Mouse (Mus musculus): Measurements from ENCODE around the gene Fgfr2.

The Fgfr2 gene

DNA sequence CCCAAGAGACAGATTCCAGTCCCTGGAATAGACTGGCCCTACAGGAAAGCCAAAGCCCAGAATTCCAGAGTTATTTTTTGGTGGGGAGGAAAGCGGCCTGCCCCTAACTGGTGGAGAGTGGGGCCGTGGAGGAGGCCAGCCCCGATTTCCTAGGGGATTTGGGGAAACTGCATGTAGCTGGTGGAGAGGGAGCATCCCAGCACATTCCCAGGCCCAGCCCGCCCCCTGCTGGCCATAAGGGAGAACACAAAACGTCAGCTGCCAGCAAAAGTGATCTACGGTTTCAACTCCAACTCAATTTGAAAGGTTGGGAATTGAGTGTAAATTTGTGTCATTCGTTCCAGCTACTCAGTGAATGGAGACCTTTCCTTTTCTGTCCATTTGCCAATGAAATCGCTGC is 909.7 kb downstream of the Fgfr2 start:
- DNase-seq (ENCODE audit: low read depth), result peak; percentile 75

DNA sequence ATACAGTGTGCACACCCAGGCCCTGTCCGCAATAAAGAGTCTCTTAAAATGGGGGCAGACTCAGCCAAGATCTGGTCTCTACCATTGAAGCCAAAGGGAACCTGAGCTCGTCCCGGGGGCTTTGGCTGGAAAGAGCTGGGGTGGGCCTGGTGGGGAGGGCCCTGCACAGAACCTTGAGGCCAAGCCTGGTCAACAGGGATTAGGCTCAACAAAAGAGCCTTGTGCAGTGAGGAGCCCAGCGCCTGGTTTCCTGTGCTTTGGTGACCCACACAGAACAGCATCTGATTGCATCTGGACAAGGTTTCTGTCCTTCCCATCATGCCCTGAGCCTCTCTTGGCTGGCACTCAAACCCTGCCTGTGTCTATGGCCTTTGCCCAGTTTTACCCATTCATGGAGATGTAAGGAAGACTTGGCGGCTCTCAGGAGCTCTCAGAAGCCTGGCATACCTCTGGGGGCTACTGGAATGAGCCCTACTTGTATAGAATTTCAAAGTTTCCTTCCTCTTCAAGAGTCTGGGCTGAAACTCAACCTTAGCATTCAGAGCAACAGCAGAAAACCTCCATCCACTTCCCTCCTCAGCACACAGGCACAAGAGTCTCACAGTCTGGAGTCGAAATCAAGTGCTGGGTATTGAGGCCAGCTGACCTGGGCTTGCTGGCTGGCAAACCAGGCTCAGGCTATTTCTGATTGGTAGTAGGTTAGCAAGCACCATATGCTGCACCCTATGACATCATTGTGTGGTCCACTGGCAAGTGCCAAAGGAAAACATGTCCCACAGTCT is 911.0 kb downstream of the Fgfr2 start:
- no peak for DNase-seq (ENCODE audit: low read depth)

DNA sequence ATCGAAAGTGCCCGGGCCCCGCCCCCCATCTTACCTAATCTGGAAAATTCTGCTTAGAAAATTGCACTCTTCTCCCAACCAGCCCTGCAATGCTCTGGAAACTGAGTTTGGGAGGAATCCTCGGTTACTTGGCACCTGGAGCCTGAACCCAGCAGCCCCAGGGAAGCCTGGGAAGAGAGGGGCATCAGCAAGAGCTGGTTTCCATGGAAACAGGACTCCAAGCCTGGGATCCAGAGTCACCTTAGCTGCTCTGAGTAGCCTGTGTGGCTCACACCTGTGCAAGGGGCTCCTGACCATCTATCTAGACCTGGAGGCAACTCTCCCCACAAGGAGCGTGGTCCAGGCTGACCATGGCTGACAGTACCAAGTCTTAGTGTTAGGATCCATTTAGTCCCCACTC is 912.5 kb downstream of the Fgfr2 start:
- no peak for DNase-seq (ENCODE audit: low read depth)

DNA sequence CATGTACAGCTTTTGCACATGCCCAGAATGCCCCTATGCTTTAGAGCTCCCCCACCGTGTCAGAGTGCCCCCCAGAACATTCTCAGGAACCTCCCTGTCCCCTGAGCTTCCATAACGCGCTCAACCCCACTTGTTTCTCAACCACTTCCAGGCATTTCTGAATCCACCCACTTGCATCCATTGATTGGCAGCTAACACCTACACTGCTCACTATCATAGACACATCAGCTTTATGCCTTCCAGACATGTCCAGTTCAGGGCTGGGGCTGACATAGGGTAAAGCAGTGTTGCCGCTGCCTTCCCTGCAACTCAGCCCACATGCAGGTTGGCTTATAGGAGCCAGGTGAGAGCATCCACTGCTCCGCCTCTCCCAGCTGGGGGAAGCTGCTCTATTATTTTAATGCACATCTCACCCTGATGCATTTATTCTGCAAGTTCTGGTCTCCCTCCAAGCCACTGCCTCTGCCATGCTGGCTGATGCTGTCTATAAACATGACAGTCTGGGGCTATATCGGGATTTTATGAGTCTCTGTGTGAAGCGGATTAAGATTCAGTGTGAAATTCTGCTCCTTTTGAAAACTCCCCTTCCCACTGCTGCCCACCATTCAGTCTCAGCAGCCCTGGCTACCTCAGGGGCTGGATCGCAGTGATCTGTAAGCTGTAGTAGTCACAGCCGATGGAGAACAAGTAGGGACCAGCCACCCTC is 914.1 kb downstream of the Fgfr2 start:
- DNase-seq (ENCODE audit: low read depth), result no peak

DNA sequence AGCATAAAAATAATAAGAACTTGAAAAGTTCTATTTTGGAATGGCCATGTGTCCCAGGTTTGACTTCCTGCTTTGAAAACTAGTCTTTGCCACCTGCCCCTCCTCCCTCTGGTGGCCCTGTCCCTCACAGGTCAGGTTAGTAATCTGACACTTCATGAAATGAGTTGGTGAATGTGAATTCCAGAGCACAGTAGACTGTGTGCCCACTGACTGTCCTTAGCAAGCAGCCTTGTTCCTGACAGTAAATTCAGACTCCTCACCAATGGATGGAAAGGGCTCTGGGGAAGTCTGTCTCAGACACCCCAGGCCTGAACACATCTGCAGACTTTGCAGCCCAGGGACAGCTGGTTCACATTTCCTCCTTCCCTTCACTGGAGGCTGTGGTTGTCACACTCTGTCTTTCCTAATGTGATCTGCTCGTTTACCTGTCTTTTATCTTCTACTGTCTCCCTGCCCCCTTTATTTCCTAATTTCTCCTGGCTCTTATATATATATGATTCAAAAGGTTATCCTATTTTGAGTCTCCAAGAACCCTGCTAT is 919.0 kb downstream of the Fgfr2 start:
- no peak for DNase-seq (ENCODE audit: low read depth)

DNA sequence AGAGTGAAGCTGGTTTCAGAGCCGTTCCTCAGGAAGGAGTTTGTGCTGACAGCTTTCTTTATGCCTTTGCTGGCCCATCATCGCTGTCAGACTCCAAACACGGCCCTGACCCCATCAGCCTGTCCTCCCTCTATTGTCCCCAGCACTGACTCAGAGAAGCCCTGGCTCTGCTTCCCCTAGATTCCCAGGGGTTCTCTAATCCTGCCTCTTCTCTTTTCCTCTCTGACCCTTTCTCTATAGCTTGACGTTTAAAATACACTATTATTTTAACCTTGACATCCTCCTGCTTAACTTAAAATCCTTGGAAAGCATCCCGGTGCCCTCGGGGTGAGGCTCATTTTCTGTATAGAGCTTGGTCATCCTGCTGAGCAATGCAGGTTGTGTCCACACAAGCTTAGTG is 923.5 kb downstream of the Fgfr2 start:
- no peak for DNase-seq (ENCODE audit: low read depth)

DNA sequence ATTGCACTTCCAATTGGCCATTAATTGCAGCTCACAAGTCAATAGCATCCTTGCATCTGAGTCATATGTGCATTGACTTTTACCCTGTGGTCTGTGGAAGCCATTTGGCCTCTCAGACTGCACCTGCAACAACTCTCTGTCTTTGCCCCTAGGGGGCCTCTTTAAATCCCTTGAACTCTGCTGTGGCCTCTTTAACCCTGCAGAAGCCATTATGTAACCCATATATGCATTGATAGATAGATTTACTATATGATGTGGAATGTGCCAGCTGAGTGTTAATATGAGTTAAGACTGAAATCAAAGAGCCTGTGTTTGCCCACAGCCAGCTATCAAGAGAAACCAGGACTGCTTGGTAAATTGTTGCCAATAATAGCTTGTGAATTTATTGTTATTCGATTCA is 924.3 kb downstream of the Fgfr2 start:
- no peak for DNase-seq (ENCODE audit: low read depth)

DNA sequence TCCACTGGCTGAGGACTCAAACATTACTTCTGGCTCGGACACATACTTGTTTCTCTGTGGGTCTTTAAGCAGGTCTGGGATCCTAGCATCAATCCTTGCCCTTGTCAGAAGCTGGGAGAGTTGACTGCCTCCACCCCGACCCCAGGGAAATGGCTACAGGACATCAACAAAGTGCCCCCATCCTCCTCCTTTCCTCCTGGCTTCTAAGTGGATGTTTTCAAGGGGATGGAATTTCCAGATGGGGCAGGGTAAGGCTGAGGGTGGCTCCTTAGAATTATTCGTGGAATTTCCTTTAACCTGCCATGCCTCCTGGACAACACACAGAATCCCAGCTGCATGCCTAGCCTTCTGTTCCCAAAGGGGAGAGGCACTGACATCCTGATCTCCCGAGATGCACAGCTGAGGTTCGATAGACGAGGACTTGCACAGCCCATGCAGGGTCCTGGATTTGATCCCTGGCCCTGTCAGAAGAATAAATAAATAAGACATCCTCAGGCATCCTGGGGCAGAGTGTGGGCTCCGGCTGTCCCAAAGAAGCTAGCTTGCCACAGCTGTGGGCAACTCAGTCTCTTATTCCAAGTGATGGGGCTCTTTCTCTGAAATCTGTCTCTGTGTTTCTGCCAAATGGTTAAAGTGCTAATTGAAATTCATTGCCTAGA is 925.2 kb downstream of the Fgfr2 start:
- DNase-seq (ENCODE audit: low read depth), result no peak

DNA sequence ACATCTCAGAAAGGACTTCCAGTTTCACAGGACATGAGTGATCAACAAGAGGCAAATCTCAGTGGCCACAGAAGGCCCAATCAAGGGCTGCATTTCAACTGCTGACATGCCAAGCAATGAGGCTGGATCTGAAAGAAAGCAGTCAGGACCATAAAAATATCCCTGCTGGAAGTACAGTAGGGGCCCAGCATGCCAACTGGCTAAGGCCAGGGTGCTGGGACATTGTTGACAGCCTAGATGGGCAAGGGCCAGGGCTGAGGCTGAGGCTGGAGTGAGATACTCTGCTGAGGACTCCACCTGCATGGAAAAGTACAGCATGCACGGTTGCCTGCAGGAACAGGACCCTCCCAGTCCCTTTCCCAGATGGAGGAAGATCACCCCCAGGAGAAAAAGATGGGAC is 926.6 kb downstream of the Fgfr2 start:
- no peak for DNase-seq (ENCODE audit: low read depth)

DNA sequence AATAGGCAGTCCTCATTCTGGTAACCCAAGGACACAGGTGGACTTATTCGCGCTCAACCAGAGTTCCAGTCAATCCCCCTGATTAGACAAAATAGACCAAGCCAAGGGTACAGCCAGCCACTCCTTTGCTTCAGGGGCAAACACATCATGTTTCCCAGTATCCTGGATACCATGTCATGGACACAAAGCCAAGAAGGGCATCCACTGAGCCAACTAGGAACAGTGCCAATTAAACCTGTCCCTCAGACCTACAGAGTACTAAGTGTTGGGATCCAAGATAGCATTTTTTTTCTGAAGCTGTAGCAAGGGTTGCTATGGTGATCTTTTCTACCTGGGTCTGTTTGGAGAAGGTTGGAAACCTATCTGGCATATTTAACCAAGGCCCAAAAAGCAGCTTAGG is 929.5 kb downstream of the Fgfr2 start:
- no peak for DNase-seq (ENCODE audit: low read depth)

DNA sequence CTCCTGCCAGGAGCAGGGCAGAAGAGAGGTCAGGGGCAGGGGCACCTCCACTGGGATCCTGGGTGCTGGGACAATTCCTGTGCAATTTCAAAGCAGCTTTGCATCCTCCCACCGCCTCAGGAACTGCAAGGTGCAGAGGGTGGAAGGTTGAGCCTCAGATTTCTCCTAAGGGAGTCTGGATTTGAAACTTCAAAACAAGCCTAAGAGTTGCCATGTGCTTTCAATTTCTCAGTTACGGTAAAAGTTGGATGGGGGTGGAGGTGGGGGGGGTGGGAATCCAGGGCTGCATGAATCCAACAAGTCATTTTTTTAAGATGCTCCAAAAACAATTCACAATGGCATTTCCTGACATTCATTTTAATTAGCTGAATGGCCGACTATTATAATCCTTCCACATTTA is 935.7 kb downstream of the Fgfr2 start:
- no peak for DNase-seq (ENCODE audit: low read depth)

DNA sequence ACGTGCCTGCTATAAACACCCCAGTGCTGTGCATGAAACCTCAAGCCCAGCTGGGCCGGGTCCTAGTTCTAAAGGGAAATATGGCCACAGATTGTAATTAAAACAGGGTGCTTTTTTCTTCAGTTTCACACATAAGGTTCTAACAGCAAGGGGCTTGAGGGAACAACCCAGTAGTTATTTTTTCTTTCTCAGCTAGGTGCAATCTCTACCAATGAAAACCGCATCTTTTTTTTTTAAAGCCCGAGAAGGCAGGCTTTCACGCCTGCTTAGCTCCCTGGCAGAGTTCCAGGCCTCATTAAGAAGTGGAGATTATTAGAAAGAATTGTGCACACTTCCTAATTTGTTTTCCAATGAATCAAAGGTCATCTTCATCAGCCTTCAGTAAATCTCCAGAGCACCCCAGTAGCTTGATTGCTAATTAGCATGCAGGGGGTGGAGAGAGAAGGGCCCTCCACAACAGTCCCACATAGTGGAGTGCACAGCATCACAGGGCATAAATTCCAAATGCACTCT is 939.2 kb downstream of the Fgfr2 start:
- DNase-seq (ENCODE audit: low read depth), result no peak

DNA sequence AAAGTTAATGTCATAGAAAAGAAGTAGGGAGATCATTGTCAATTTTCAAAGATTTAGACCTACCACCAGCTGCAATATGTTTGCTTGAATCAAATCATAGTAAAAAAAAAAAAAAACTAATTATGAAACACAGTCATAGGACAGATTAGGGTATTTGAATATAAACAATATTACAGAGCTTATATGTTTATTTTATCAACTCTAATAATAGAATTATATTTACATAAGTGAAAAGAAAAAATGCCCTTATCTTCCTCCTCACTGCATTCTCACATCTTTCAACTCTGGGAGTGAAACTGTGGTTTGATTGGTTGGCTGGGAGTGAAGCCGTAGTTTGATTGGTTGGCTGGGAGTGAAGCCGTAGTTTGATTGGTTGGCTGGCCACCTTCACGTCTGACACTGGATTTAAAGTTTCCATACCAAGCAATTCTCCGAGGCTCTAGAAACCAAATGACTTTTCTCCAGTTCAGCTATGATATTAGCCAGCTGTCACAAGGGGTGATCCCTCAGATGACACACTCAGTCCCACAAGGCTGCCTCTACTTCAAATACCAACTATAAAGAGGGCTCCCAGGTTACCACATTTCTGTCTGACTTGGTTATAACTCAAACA is 941.5 kb downstream of the Fgfr2 start:
- no peak for DNase-seq (ENCODE audit: low read depth)

DNA sequence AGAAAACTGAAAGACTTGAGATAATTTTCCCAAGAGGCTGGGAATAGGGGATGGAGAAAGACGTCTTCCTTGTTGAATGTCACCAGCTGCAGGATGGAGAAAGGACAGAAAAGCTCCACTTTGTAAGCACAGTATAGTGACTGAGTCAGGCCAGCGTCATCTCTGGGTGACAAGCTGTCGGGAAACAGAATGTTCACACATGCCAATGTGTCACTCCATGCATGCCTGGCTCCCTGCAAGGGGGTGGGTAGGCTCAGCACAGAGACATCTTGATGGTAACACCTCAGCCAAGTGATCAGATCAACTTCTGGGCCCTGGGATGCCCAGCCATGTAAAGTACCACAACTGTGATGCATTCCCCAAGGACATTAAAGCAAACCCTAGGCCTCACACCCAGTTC is 942.1 kb downstream of the Fgfr2 start:
- DNase-seq (ENCODE audit: low read depth), result no peak

DNA sequence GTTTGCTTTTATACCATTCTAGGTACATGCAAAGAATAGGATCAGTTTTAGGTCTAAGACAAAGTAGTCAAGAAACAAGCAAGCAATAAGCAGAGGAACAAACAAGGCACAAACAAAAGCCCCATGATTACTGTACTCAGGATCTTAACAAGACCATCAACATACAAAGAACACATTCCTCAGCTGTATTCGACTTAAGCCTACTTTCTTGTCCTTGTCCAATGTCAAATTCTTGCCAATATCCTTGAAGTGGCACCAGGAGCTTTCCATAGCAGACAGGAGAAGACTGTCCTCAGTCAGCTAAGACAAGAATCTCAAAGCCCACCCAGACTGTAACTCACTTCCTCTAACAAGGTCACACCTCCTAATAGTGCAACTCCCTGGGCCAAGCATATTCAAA is 944.1 kb downstream of the Fgfr2 start:
- no peak for DNase-seq (ENCODE audit: low read depth)

DNA sequence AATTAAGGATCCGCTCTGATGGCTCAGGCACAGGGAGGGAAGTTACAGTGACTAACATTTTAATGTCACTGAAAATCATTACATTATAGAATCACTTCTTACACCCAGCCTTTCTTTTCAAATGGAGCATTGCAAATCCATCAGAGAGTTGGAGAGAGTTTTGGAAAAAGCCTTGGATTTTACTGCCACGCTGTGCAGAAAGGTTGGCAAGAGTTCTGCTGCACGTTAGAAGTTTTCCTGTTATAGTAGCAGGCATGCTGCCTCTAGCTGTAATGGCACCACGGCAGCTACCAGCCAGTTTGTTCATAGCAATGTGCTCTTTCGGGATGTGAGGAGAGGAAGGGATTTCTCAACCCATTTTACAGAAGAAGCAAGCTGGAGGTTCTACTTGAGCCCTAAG is 948.4 kb downstream of the Fgfr2 start:
- DNase-seq (ENCODE audit: low read depth), result no peak

DNA sequence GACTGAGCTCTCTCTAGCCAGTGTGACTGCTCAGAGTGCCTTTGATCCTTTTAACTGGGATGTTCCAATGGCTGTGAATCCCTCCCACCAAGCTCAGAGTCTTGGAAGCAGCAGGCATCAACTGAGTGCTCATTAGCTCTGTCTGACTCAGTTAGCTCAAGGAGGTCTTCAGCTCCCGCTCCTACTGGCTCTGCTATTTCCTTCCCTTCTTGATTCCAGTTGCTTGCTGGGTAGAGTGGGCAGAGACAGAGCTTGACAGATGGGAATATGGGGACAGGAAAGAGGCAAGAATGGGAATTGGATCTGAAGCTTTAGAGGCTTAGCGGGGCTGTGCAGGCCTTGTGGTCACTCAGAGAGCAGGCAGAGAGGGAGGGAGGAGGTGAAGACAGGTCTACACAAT is 948.9 kb downstream of the Fgfr2 start:
- no peak for DNase-seq (ENCODE audit: low read depth)

DNA sequence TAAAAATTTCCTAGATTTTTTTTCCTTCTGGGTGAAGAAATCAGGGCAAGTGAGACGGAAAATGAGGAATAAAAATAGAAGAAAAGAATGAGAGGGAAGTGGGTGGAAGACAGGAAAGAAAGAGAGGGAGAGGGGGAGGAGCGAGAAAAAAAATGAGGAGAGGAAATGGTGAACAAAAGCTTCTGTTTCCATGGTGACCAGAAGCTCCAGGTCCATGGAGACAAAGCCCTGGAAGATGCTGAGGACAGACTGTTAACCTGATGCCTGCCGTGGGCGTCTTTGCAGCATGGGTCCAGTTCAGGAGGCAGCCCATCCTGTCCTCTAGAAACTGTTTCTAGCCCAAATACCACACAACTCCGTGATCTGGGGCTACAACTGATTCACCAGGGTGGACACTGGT is 950.9 kb downstream of the Fgfr2 start:
- DNase-seq (ENCODE audit: low read depth), result no peak

DNA sequence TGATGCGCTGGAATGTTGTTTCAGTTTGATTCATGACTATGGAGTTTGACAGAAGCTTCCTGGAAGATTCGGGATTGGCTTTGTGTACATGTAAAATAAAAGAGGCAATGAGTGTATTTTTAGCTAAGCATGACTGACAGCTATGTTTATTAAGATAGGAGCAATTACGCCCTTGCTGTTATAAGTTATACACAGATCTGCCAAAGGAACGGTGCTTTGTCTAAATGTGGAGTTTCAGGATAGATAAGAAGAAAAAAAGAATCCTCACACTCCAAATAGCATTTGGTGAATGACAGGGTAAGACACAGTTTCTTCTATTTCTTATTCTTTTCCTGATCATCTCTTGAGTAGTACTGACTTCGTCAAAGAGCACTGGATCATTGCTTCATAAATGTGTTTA is 951.4 kb downstream of the Fgfr2 start:
- DNase-seq (ENCODE audit: low read depth), result no peak

DNA sequence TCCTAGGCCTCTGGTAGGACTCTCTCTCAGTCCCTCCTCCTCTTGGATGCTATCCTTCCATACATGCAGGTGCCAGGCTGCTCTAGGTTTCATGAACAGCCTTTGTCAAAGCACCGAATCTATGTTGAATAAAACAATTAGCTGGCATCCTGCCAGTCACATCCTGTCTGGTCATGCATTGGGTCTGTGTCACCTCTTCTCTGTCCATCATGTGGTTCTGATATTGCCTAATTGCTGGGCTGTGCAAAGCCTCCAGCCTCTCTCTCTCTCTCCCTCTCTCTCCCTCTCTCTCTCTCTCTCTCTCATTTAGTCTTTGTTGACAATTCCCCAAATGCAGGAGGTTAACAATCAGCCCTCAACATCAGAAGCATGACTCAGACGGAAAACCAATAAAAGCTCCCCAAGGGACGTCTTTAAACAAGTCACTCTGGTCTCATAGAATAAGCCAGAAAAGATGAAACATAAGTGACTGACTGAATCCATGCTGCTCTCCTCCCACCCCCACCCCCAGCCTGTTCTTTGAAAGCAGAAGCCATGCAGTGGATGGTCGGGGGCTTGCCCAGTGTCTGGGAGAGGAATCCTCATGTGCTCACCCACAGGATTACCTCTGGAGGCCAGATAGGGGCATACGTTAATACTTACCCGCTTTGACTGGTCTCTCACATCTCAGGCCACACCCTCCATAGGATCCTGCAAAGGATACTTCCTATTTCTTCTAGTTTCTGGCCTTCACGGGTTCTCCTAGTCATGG is 953.6 kb downstream of the Fgfr2 start:
- DNase-seq (ENCODE audit: low read depth), result peak; percentile 3

DNA sequence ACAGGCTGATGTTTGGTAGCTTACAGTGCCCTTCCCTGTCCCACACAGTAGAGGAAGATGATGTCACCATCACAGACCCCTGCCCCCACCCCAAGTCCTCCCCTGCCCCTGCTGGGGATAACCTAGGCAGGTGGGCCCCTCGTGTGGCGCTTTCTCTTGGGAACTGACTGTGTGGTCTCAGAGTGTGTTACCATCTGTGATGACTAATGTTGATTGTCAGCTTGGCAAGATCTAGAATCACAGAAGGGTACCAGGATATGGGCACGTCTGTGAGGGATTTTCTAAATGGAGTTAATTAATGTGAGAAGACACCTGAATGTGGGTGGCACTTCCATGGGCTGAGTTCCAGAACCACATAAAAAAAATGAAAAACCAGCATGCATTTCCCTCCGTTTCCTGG is 955.9 kb downstream of the Fgfr2 start:
- DNase-seq (ENCODE audit: low read depth), result no peak

DNA sequence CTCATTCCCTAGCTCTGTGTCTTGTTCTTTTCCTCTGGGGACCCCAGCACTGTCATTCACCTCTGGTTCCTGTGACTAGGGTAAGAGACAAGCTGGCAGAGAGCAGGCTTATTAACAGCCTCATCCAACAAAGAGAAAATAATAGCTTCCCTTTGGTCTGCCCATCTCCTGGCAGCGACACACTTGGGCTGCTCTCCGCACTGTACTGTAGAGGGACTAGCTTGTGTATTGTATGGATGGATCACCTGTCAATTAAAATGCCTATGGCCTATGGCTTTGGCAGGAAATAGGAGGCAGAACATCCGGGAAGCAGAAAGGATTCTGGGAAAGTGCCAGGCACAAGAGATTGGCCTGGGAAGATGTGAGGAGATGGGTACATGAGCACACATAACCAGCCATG is 960.9 kb downstream of the Fgfr2 start:
- DNase-seq (ENCODE audit: low read depth), result no peak

Measured in NIH3T3 (cell line).